Mouse (Mus musculus) forebrain, embryonic 10.5 days (tissue): ENCODE data around the gene Ap1g1. TPM values are rescaled to one million over a fixed set of nuclear protein-coding genes. Genes with fewer than 3 reads are reported as not detected.
A peak's percentile ranks its signal among the peaks of the same experiment; 100 is the strongest.
"Not testable (repeated sequence)": the region's sequence is repeated elsewhere in the genome, so short reads cannot be mapped to it uniquely, and the experiment has no call there.

Source experiments
- DNase-seq: peaks from one replicate; pipeline ENCODE4 v3.0.0-alpha.2; 2017; ENCODE audit warnings: low spot score; ENCODE audit errors: extremely low spot score
- H3K27ac ChIP-seq: fragments of 300-500 bp; sonication (generic); 2 replicates; pipeline ENCODE4 v1.5.1; 2016; ENCODE audit warnings: mild to moderate bottlenecking
- H3K27me3 ChIP-seq: fragments of 300-500 bp; sonication (generic); 2 replicates; pipeline ENCODE4 v1.6.1; 2016; ENCODE audit warnings: mild to moderate bottlenecking; ENCODE audit not compliant: poor library complexity, severe bottlenecking
- H3K36me3 ChIP-seq: fragments of 300-500 bp; sonication (generic); replicated peaks from 2 replicates; pipeline ENCODE4 v1.6.1; 2016; ENCODE audit warnings: mild to moderate bottlenecking, moderate library complexity
- H3K4me1 ChIP-seq: fragments of 300-500 bp; sonication (generic); 2 replicates; pipeline ENCODE4 v1.6.1; 2016
- H3K4me3 ChIP-seq: fragments of 300-500 bp; sonication (generic); 2 replicates; pipeline ENCODE4 v1.5.1; 2016; ENCODE audit warnings: mild to moderate bottlenecking, moderate library complexity
- H3K9me3 ChIP-seq: fragments of 300-500 bp; sonication (generic); 2 replicates; pipeline ENCODE4 v1.6.1; 2016; ENCODE audit warnings: mild to moderate bottlenecking, moderate library complexity
- WGBS: fragments of 180-500 bp; shearing (Covaris S2); methylation state at CpG from one replicate; pipeline ENCODE4 v1.1.7; 2016; 5-methylcytosine and 5-hydroxymethylcytosine counted together
- polyA plus RNA-seq: library from polyadenylated mRNA; unstranded; fragments of >200 nt; fragmentation: Nextera tagmentation; extraction: Ambion mirVana; gene quantifications from 2 replicates; pipeline ENCODE4 v1.2.1, GENCODE M21; 2016

Ap1g1 gene
- polyA plus RNA-seq, 1 experiment from 2014 or later: 49.8 TPM

- no peaks in the 10 kb centered on the region for H3K4me1 ChIP-seq
- H3K9me3 ChIP-seq: no peaks in the 10 kb centered on the region
- H3K4me3 ChIP-seq: no peak overlapping the region
- H3K36me3 ChIP-seq: peaks cover 88% of the 10 kb centered on the region
- H3K27me3 ChIP-seq: no peaks in the 10 kb centered on the region
- DNase-seq: no peak
- WGBS: 91% methylated on average over 3 of the region's 3 CpGs
- H3K27ac ChIP-seq: no peak overlapping the region
Observed at GRCm38 (mm10) chr8:109848981-109849380, 70.6 kb downstream of the Ap1g1 start.

- 52% methylated on average over 6 of the region's 6 CpGs for WGBS
Observed at GRCm38 (mm10) chr8:109853423-109853822, 75.1 kb downstream of the Ap1g1 start.

DNA sequence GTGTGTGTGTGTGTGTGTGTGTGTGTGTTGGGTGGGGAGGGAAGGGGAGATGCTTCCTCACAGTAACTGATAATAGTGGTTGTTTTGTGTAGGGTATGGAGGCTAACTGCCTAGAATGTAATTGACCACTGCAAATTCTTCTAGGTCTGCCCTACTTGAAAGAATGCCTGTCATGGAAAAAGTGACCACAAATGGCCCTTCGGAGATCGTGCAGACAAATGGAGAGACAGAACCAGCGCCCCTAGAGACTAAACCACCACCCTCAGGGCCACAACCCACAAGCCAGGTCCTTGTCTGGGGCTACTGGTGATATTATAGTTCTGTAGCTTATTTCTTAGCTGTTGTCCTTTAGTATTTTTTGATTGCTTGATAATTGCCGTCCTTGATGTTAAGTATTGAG, 76.2 kb downstream of the Ap1g1 start:
- peaks cover 88% of the 10 kb centered on the region for H3K36me3 ChIP-seq
- DNase-seq: no peak
- H3K9me3 ChIP-seq: no peaks in the 10 kb centered on the region
- no peaks in the 10 kb centered on the region for H3K4me1 ChIP-seq
- H3K27ac ChIP-seq: no peak overlapping the region
- H3K27me3 ChIP-seq: no peaks in the 10 kb centered on the region
- H3K4me3 ChIP-seq: no peak overlapping the region
- WGBS: 96% methylated on average over 4 of the region's 4 CpGs

More at GRCm38 (mm10) chr8:109853423-109853822, 75.1 kb downstream of the Ap1g1 start:
- no peaks in the 10 kb centered on the region for H3K27me3 ChIP-seq
- H3K36me3 ChIP-seq: peaks cover 88% of the 10 kb centered on the region
- H3K4me1 ChIP-seq: no peaks in the 10 kb centered on the region
- no peak overlapping the region for H3K4me3 ChIP-seq
- H3K27ac ChIP-seq: no peak overlapping the region
- DNase-seq: peak; percentile 37
- H3K9me3 ChIP-seq: no peaks in the 10 kb centered on the region

DNA sequence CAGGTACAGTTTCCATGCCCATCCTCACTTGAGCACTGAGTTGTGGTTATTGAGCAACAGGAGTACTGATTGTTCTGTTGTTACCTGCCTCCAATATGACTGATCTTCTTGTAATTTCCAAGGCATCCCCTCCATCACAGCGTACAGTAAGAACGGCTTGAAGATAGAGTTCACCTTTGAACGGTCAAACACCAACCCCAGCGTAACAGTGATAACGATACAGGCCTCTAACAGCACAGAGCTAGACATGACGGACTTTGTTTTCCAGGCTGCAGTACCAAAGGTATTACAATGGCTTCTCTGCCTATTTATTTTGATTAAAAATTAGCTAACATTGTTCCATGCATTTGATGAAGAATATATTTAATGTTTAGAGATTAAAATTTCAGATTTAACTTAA, 77.1 kb downstream of the Ap1g1 start:
- Histone ChIP-seq H3K4me1 (no peaks in the 10 kb centered on the region), H3K36me3 (peaks cover 88% of the 10 kb centered on the region), H3K9me3 (no peaks in the 10 kb centered on the region), H3K4me3 (no peak overlapping the region), H3K27me3 (no peaks in the 10 kb centered on the region), H3K27ac (no peak overlapping the region)
- no peak for DNase-seq
- 95% methylated on average over 6 of the region's 6 CpGs for WGBS

DNA sequence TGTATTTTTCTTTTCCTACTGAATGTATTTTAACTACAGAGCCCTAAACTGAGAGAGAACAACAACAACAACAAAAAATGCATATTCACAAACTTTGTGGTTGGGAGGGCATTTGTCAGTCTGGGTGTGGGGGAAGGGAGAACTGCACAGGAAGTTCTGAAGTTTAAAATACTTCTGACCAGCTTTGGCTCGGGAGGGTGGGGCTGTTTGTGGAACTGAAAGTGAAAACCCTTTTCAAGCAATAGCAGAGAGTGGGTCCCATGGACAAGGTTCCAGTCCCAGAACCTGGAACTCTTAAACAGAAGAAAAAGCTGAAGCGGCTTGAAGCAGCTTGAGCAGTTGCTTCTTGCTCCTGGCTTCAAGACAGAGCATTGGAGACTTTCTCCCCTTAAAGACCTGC, 85.0 kb downstream of the Ap1g1 start:
- no peak overlapping the region for H3K4me3 ChIP-seq
- no peak for DNase-seq
- H3K9me3 ChIP-seq: no peaks in the 10 kb centered on the region
- peaks cover 56% of the 10 kb centered on the region for H3K36me3 ChIP-seq
- H3K27me3 ChIP-seq: no peaks in the 10 kb centered on the region
- H3K27ac ChIP-seq: no peak overlapping the region
- WGBS: 87% methylated on average over 2 of the region's 2 CpGs
- peaks cover 6% of the 10 kb centered on the region for H3K4me1 ChIP-seq

GRCm38 (mm10) chr8:109864798-109865197, 86.4 kb downstream of the Ap1g1 start:
- no peaks in the 10 kb centered on the region for H3K27me3 ChIP-seq
- H3K27ac ChIP-seq: no peak overlapping the region
- DNase-seq: no peak
- H3K9me3 ChIP-seq: no peaks in the 10 kb centered on the region
- H3K4me3 ChIP-seq: no peak overlapping the region
- 96% methylated on average over 2 of the region's 2 CpGs for WGBS
- H3K4me1 ChIP-seq: peaks cover 15% of the 10 kb centered on the region
- peaks cover 42% of the 10 kb centered on the region for H3K36me3 ChIP-seq

DNA sequence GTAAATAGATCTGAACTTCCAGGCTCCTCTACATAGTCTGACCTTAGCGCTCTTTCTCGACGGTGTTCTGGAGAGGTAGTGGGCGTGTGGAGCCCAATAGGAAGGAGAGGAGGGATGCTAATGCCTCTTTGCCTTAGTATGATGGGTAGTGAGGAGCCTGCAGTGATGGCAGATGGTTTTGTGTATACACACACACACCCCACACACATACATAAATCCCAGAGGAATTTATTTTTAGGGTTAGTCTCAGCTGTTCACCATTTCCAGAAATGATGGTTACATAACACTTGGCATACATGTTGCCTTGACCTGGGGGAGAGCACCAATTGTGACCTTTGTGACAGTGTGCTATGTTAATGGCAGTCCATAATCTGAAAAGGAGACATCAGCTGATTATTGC, 87.2 kb downstream of the Ap1g1 start:
- whole genome bisulfite sequencing: 88% methylated on average over 4 of the region's 4 CpGs
- peaks cover 38% of the 10 kb centered on the region for H3K36me3 ChIP-seq
- H3K4me1 ChIP-seq: peaks cover 23% of the 10 kb centered on the region
- H3K27ac ChIP-seq: no peak overlapping the region
- no peaks in the 10 kb centered on the region for H3K9me3 ChIP-seq
- H3K27me3 ChIP-seq: no peaks in the 10 kb centered on the region
- H3K4me3 ChIP-seq: no peak overlapping the region
- DNase-seq: no peak

GRCm38 (mm10) chr8:109866690-109867089, 88.3 kb downstream of the Ap1g1 start:
- WGBS: 92% methylated on average over 5 of the region's 5 CpGs
- DNase-seq: no peak

GRCm38 (mm10) chr8:109868003-109868679, 89.8 kb downstream of the Ap1g1 start, which contains the start of gene Phlpp2:
TSS of gene Phlpp2 (plus strand) at chr8:109868542.
- peak within 1 kb of the TSS; percentile 87 for H3K4me3 ChIP-seq

More at GRCm38 (mm10) chr8:109866690-109867089, 88.3 kb downstream of the Ap1g1 start:
- Histone ChIP-seq H3K36me3 (peaks cover 35% of the 10 kb centered on the region), H3K27ac (no peak overlapping the region), H3K27me3 (no peaks in the 10 kb centered on the region), H3K4me1 (peaks cover 23% of the 10 kb centered on the region), H3K4me3 (no peak overlapping the region), H3K9me3 (no peaks in the 10 kb centered on the region)

DNA sequence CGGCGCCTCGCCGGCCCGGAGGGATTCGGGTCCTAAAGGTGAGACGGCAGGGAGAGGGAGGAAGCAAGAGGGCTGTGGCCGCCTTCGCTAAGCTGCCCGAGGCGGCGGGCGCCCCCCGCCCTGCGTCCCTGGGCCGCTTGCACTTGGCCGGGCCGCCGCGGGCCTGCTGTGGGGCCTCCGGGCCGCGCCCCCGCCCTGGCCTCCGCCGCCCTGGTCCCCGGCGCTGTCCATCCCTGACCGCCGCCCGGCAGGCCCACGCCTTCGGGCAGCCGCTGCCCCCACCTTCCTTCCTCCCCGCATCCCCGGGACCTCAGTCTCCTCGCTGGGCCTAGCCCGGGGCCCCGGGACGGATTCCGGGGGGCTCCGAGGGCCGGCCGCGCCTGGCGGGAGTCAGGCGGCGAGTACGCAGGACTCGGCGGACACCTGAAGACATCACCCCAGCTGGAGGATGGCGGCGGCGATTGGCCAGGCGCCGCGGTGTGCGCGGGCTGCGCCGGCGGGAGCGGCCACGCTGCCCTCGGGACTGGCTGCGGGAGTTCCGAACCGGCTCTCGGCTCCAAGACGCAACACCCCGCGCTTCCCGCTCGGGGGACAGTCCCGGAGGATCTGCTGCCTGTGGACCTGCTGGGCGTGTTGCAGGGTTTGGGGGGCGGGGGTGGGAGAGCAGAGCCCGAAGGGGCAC, 90.5 kb downstream of the Ap1g1 start:
- Histone ChIP-seq H3K27ac (peak overlapping the region; percentile 96), H3K4me1 (peaks cover 23% of the 10 kb centered on the region), H3K4me3 (peak overlapping the region; percentile 87), H3K27me3 (no peaks in the 10 kb centered on the region), H3K36me3 (peaks cover 25% of the 10 kb centered on the region), H3K9me3 (no peaks in the 10 kb centered on the region)
- under 1% methylated on average over 78 of the region's 78 CpGs for WGBS
- peak; percentile 72 for DNase-seq

More at GRCm38 (mm10) chr8:109868003-109868679, 89.8 kb downstream of the Ap1g1 start, which contains the start of gene Phlpp2:
- H3K27me3 ChIP-seq: no peaks in the 10 kb centered on the region
- H3K4me1 ChIP-seq: peaks cover 23% of the 10 kb centered on the region
- no peaks in the 10 kb centered on the region for H3K9me3 ChIP-seq
- peak within 1 kb of the TSS; percentile 96 for H3K27ac ChIP-seq
- WGBS: 1% methylated on average over 42 of the region's 42 CpGs
- peaks cover 32% of the 10 kb centered on the region for H3K36me3 ChIP-seq
- peak; percentile 94 for DNase-seq

GRCm38 (mm10) chr8:109871056-109871455, 92.7 kb downstream of the Ap1g1 start:
- DNase-seq: no peak
- H3K36me3 ChIP-seq: peaks cover 26% of the 10 kb centered on the region
- H3K4me3 ChIP-seq: no peak overlapping the region
- 87% methylated on average over 1 of the region's 1 CpGs for WGBS
- H3K27me3 ChIP-seq: no peaks in the 10 kb centered on the region
- peaks cover 23% of the 10 kb centered on the region for H3K4me1 ChIP-seq
- H3K9me3 ChIP-seq: no peaks in the 10 kb centered on the region
- H3K27ac ChIP-seq: no peak overlapping the region

DNA sequence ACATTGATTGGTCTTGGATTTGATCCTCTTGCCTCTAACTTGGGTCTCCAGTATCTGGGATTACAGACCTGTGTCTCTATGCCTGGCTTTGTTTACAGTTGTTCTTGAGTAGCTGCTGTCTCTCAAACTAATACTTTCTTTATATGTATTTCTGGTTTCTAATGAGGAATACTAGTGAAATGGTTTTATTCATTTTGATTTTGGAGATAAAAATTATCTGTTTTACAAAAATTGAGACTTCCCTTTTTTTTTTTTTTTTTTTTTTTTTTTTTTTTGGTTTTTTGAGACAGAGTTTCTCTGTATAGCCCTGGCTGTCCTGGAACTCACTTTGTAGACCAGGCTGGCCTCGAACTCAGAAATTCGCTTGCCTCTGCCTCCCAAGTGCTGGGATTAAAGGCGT, 95.4 kb downstream of the Ap1g1 start:
- not testable (repeated sequence) for DNase-seq, H3K27ac ChIP-seq, H3K27me3 ChIP-seq, H3K9me3 ChIP-seq, H3K4me3 ChIP-seq
- 84% methylated on average over 3 of the region's 3 CpGs for WGBS
- peaks cover 17% of the 10 kb centered on the region for H3K4me1 ChIP-seq
- H3K36me3 ChIP-seq: peaks cover 53% of the 10 kb centered on the region

DNA sequence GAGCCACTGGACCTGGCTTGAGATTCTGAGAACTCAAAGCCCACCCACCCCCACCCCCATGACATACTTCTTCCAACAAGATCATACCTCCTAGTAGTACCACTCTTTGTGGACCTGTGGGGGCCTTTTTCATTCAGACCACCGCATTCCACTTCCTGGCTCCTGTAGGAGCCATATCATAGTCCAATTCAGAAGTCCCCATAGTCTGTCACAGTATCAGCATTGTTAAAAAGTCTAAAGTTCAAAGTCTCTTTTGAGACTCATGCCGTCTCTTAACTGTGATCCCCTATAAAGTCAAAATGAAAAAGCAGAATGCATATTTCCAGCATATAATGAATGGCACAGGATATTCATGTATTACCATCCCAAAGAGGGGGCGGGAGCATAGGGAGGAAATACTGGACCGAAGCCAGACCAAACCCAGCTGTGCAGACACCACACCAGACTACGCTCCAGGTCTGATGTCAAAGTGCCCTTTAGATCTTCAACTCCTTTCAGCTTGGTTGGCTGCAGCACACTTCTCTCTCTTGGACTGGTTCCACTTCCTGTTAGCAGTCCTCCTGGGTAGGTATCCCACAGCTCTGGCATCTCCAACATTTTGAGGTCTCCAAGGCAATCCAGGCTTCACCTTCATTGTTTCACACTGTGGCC, 101.8 kb downstream of the Ap1g1 start:
- H3K4me3 ChIP-seq: no peak overlapping the region
- WGBS: 93% methylated on average over 5 of the region's 5 CpGs

More for the DNA sequence above, 101.8 kb downstream of the Ap1g1 start:
- no peak for DNase-seq
- Histone ChIP-seq H3K27ac (no peak overlapping the region), H3K9me3 (no peaks in the 10 kb centered on the region), H3K4me1 (no peaks in the 10 kb centered on the region), H3K27me3 (no peaks in the 10 kb centered on the region), H3K36me3 (peaks cover 75% of the 10 kb centered on the region)
